Mouse (Mus musculus) ES-Bruce4 (cell line): ENCODE data around the gene Mpped1.

Experiments
- EP300 ChIP-seq: IDR thresholded peaks from 2 replicates; pipeline ENCODE4 v1.6.1; 2011; ENCODE audit warnings: low read depth, low read length; ENCODE audit not compliant: insufficient read depth
- POLR2A ChIP-seq: IDR thresholded peaks from one replicate; pipeline ENCODE4 v1.8.1; 2011; ENCODE audit warnings: low read length; ENCODE audit not compliant: insufficient read depth

DNA sequence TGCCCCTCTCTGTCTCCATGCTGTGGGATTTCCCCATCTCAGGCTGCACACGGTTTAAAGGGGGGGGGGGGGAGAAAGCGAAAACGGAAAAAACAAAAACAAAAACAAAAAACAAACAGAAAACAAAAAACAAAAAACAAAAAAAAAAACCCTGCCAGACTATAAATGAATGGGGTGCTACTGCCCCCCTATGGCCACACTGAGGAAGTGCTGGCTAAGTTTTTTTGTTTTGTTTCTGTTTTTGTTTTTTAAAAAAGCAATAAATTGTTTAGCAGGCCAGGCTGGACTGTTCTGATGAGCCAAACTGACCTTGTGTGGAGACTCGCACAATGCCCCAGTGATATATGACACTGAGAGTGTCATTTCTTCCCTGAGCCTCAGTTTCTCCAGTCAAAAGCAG, 20.3 kb upstream of the Mpped1 start:
- TF ChIP-seq EP300 (no peak), POLR2A (no peak)
